Mouse (Mus musculus) embryonic fibroblast, embryonic 13.5 days (primary cell): ENCODE measurements around the gene Hsd11b2. TPM values are rescaled to one million over a fixed set of nuclear protein-coding genes. Genes with fewer than 3 reads are reported as not detected.
A peak's percentile ranks its signal among the peaks of the same experiment; 100 is the strongest.

ENCODE experiments used
- H3K27ac ChIP-seq: 2 replicates; pipeline ENCODE4 v1.5.1; 2012; ENCODE audit warnings: low read length, control low read depth, inconsistent platforms; ENCODE audit not compliant: insufficient read depth
- H3K4me1 ChIP-seq: 2 replicates; pipeline ENCODE4 v1.6.1; 2011; ENCODE audit warnings: low read length; ENCODE audit not compliant: control insufficient read depth, insufficient read depth
- H3K4me3 ChIP-seq: 2 replicates; pipeline ENCODE4 v1.5.1; 2011; ENCODE audit warnings: mild to moderate bottlenecking, control low read depth, low read length; ENCODE audit not compliant: insufficient read depth
- CTCF ChIP-seq: IDR thresholded peaks from 2 replicates; pipeline ENCODE4 v1.5.1; 2011; ENCODE audit warnings: mild to moderate bottlenecking, control low read depth, low read length, moderate library complexity, borderline replicate concordance; ENCODE audit not compliant: insufficient read depth
- POLR2A ChIP-seq: IDR thresholded peaks from 2 replicates; pipeline ENCODE4 v1.6.1; 2011; ENCODE audit warnings: low read depth, mild to moderate bottlenecking, control low read depth, low read length, moderate library complexity
- polyA plus RNA-seq: library from polyadenylated mRNA; stranded (reverse); fragments of >200 nt; gene quantifications from 2 replicates; pipeline ENCODE4 v1.2.4, GENCODE M21; 2011; ENCODE audit warnings: low read depth; ENCODE audit not compliant: missing spikeins, insufficient read length

Hsd11b2 gene
- polyA plus RNA-seq, 1 experiment = 0.28 TPM

DNA sequence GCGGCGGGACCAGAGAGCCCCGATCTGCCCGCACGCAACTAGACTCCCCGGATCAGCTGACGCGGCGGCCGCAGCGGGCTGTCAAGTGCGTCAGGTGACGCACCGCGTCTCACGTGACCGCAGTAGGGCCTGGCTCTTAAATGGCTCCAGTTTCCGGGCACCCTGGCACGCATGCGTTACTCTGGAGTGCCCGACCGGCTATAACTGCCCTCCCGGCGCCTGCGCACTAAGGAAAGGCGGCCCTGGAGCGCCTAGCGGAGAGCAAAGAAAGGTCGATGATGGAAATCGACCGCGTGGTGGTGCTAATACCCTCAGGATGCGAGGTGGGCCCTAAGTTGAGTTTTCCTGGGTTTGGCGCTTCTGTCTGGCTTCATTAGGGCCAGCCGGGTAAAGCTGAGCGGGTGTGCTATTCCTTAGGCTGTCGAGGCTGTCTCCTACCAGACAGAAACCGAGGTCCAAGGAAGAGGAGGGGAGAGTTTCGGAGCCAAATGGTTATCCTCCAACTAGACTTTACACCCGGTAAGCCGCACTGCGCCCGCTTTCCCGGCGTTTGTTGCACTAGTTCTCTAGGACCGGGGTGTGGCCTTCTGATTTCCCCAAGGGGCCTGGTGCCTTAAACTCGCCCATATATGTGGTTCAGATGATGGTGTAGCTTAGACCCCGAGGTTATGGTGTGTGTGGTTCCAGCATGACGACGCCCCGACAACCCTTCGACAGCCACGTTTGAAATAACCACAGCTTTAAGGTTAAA, 47.6 kb downstream of the Hsd11b2 start, which contains the start of gene Atp6v0d1:
TSS of gene Atp6v0d1 (minus strand) at position 96 of the 751 bp plus-strand sequence.
- Histone ChIP-seq H3K4me3 (peak within 1 kb of the TSS; percentile 66), H3K27ac (no peak within 1 kb of the TSS), H3K4me1 (no peaks in the 10 kb centered on the region)
- TF ChIP-seq POLR2A = peak; percentile 75
- TF ChIP-seq CTCF = peak; percentile 69; the same call in 1 of the 2 replicates

DNA sequence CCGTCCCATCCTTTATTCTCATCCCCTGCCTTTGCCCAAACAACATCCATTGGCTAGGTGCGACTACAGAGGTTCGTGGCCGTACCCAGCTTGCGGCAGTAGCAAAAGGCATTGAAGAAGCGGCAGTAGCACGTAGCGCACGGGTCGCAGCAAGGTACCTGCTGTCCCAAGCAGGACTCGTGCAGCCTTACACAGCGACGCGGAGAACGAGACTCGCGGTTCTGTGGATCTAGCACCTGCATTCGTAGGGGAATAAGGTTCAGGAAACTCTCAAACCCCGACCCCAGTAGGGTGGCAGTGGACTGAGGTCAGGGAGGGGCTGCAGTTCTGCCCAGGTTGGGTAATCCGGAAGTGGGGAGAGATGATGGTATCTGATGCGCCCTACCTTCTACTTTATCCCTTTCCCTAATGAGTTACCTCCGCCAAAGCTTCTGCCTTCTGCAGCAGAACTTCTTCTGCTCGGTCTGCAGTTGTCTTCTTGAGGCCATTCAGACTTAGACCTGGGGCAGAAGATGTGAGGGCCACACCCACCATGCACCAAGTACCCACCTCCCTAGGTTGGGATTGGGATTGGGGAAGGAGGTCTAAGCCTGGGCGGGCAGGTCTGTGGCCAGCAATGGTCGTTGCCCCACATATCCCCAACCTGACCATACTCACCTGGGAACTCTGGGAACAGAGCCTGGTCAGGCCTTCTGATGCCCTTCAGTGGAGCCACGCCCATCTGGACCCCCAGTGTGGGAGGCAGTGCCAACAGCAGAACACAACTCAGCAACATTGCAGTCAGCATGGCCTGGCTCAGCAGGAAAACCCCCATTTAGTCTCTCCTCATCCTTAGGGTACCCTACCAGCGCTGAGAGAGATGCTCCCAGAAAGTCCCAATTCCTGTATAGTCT, 48.4 kb downstream of the Hsd11b2 start:
- no peaks in the 10 kb centered on the region for H3K4me1 ChIP-seq
- H3K27ac ChIP-seq = no peak overlapping the region
- peak overlapping the region; percentile 33 for H3K4me3 ChIP-seq
- TF ChIP-seq POLR2A = 0 out of 2 replicates have a peak, but pooled peaks have one; percentile 20
- TF ChIP-seq CTCF = no peak

DNA sequence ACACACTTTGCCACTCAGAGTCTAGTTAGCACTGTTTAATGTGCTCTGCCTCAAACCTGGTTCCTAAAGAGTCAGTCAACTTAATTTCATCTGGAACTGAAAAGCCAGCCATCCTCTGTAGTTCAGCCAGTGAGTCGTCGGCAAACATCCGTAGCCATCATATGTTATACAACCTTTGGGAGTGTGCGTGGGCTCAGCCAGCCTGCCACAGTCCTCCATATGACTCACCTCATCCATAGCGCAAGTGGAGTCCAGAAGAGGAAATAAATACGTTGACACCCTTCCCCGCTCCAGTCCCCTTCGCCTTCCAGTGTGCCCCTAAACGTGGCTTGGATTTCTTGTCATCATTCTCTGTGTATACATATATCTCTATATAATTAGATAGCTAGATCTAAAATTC, 53.3 kb downstream of the Hsd11b2 start:
- no peak overlapping the region for H3K27ac ChIP-seq
- no peak for TF ChIP-seq POLR2A
- no peak for TF ChIP-seq CTCF
- 0 out of 2 replicates have a peak, but pooled peaks cover 4% of the 10 kb centered on the region for H3K4me1 ChIP-seq
- no peak overlapping the region for H3K4me3 ChIP-seq

DNA sequence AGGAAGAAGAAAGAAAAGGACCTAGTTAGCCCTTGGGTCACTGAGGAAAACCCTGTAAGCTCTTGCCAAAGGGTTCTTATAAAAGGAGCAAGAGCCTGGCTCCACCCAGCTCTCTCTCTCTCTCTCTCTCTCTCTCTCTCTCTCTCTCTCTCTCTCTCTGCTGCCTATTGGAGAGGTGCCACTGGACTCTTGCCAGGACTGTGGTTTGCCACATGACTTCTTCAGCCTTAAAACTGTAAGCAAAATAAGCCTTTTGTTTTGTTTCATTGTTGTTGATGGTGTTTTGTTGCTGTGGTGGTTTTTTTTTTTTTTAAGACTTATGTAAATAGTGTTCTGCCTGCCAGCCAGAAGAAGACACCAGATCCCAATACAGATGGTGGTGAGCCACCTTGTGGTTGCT, 54.9 kb downstream of the Hsd11b2 start:
- H3K4me3 ChIP-seq = no peak overlapping the region
- TF ChIP-seq POLR2A (no peak), CTCF (no peak)
- 0 out of 2 replicates have a peak, but pooled peaks cover 4% of the 10 kb centered on the region for H3K4me1 ChIP-seq
- no peak overlapping the region for H3K27ac ChIP-seq

Other genes with a start within 250 kb of the Hsd11b2 start
- 1.2 and 1.7 TPM in 2 replicates for gene Hsf4, start 249.0 kb upstream of the Hsd11b2 start, polyA plus RNA-seq
- 3.0 and 3.4 TPM in 2 replicates for gene Nol3, start 242.6 kb upstream of the Hsd11b2 start, polyA plus RNA-seq
- gene 4931428F04Rik, start 228.9 kb upstream of the Hsd11b2 start, polyA plus RNA-seq = 5.2 and 6.2 TPM in 2 replicates
- gene Exoc3l, start 222.7 kb upstream of the Hsd11b2 start, polyA plus RNA-seq = 0.55 TPM in 1 of 2 replicates, not detected in the other
- 42.6 and 43.9 TPM in 2 replicates for gene E2f4, start 221.1 kb upstream of the Hsd11b2 start, polyA plus RNA-seq
- 1.6 and 2.5 TPM in 2 replicates for gene Elmo3, start 213.2 kb upstream of the Hsd11b2 start, polyA plus RNA-seq
- gene Lrrc29, start 192.5 kb upstream of the Hsd11b2 start, polyA plus RNA-seq = 1.2 and 1.6 TPM in 2 replicates
- gene Tmem208, start 192.4 kb upstream of the Hsd11b2 start, polyA plus RNA-seq = 54.3 and 69.1 TPM in 2 replicates
- 16.0 and 22.6 TPM in 2 replicates for gene Fhod1, start 170.8 kb upstream of the Hsd11b2 start, polyA plus RNA-seq
- gene Slc9a5, start 169.9 kb upstream of the Hsd11b2 start, polyA plus RNA-seq = 8.9 and 10.3 TPM in 2 replicates
- gene Plekhg4, start 145.5 kb upstream of the Hsd11b2 start, polyA plus RNA-seq = 3.7 and 3.9 TPM in 2 replicates
- gene Kctd19, start 105.3 kb upstream of the Hsd11b2 start, polyA plus RNA-seq = not detected in 2 replicates
- gene Lrrc36, start 105.2 kb upstream of the Hsd11b2 start, polyA plus RNA-seq = not detected in 2 replicates
- 8.5 and 10.0 TPM in 2 replicates for gene Tppp3, start 47.2 kb upstream of the Hsd11b2 start, polyA plus RNA-seq
- 21.5 and 24.7 TPM in 2 replicates for gene Zdhhc1, start 21.9 kb upstream of the Hsd11b2 start, polyA plus RNA-seq
- 134 and 138 TPM in 2 replicates for gene Atp6v0d1, start 47.3 kb downstream of the Hsd11b2 start, polyA plus RNA-seq
- 31.7 and 40.8 TPM in 2 replicates for gene Ripor1, start 86.5 kb downstream of the Hsd11b2 start, polyA plus RNA-seq
- gene Ctcf, start 117.8 kb downstream of the Hsd11b2 start, polyA plus RNA-seq = 55.2 and 69.7 TPM in 2 replicates
- gene Agrp, start 118.6 kb downstream of the Hsd11b2 start, polyA plus RNA-seq = not detected in 2 replicates
- 0.42 and 0.58 TPM in 2 replicates for gene Carmil2, start 167.5 kb downstream of the Hsd11b2 start, polyA plus RNA-seq
- gene Acd, start 182.3 kb downstream of the Hsd11b2 start, polyA plus RNA-seq = 24.6 and 26.5 TPM in 2 replicates
- gene Pard6a, start 182.4 kb downstream of the Hsd11b2 start, polyA plus RNA-seq = 7.9 and 15.8 TPM in 2 replicates
- gene 4933405L10Rik, start 188.9 kb downstream of the Hsd11b2 start, polyA plus RNA-seq = not detected in 2 replicates
- 5.9 and 9.1 TPM in 2 replicates for gene Enkd1, start 189.5 kb downstream of the Hsd11b2 start, polyA plus RNA-seq
- gene Gfod2, start 239.9 kb downstream of the Hsd11b2 start, polyA plus RNA-seq = 4.7 and 5.6 TPM in 2 replicates